Mouse (Mus musculus): Measurements from ENCODE around the gene Tcte1.

- TF ChIP-seq POLR2A (IDR thresholded peaks at IDR 0.05; ENCODE audit: borderline replicate concordance, control insufficient read depth, low read depth, low read length) = no peak
- no peak for TF ChIP-seq CTCF (IDR thresholded peaks at IDR 0.05; ENCODE audit: control insufficient read depth, insufficient read depth, low read length)
These were observed 13.0 kb downstream of the Tcte1 start for GRCm38 (mm10) chr17:45536264-45536663.

Data from bone marrow, adult 2 months (tissue).